8 mouse cellular contexts compared by ENCODE assay signal in genomic region chr15:96287976-96288835, GRCm38 (mm10). TPM values are rescaled to one million over a fixed set of nuclear protein-coding genes. Genes with fewer than 3 reads are reported as not detected.
DNase-seq lines count a peak whose midpoint lies in the region; ATAC-seq and TF ChIP-seq lines count a peak whose summit lies in the region.

No protein-coding gene starts in this region.

- H3K4me2 ChIP-seq in forebrain, embryonic 14.5 days (ENCODE audit: low read length) = peak overlapping the region; percentile 83

- H3K4me1 ChIP-seq in ES-E14 (ENCODE audit: control insufficient read depth in 2 of 2, insufficient read depth in 2 of 2, low read length in 2 of 2, poor library complexity in 1 of 2) = peaks cover 3 to 9% of the 10 kb centered on the region in 2 experiments
- peaks cover 14% of the 10 kb centered on the region for H3K4me1 ChIP-seq in forebrain, embryonic 14.5 days (ENCODE audit: control insufficient read depth, insufficient read depth, low read length)

- H3K27ac ChIP-seq in ES-E14 (ENCODE audit: insufficient read depth, low read depth, low read length, poor library complexity, severe bottlenecking) = peak overlapping the region; percentile 99
- peak overlapping the region; percentile 100 for H3K27ac ChIP-seq in forebrain, embryonic 14.5 days (ENCODE audit: low read depth, low read length)

- peak; percentile 24 for DNase-seq in ES-E14 (ENCODE audit: low read depth, low spot score)
- peak; percentile 51 for DNase-seq in c-Kit-negative CD71-positive TER-119-positive erythroid progenitor cells, embryonic 14.5 days (ENCODE audit: low read depth, low spot score)
- DNase-seq in forebrain, embryonic 14.5 days (ENCODE audit: low spot score) = peak; percentile 71
- peak; percentile 56 for DNase-seq in heart, postnatal 4 days
- peak; percentile 40 to 55 for DNase-seq in layer of hippocampus, postnatal 14 days (ENCODE audit: low spot score in 2 of 2)
- DNase-seq in lung, postnatal 10 days = peak; percentile 55
- peak; percentile 52 to 61 for DNase-seq in right cerebral cortex, postnatal 10 days (ENCODE audit: low spot score in 2 of 2)
- peak; percentile 71 for DNase-seq in yolk sac, embryonic 10.5 days (ENCODE audit: low spot score)

- H3K9me3 ChIP-seq in ES-E14 (ENCODE audit: control insufficient read depth, insufficient read depth, low read depth, low read length) = no peaks in the 10 kb centered on the region
- no peaks in the 10 kb centered on the region for H3K9me3 ChIP-seq in forebrain, embryonic 14.5 days (replicated peaks; ENCODE audit: control insufficient read depth, low read length)

- peak overlapping the region; percentile 93 to 97 for H3K4me3 ChIP-seq in ES-E14 (ENCODE audit: insufficient read depth in 1 of 2, low read depth in 1 of 2, low read length in 2 of 2, poor library complexity in 1 of 2, severe bottlenecking in 1 of 2)
- peak overlapping the region; percentile 94 for H3K4me3 ChIP-seq in forebrain, embryonic 14.5 days (ENCODE audit: low read depth, low read length)

- in situ Hi-C loops in ES-E14 (cut with MboI; ENCODE audit: low sequenced_read_pairs in 2 of 2, unreplicated experiment in 2 of 2) = no loop called here

- H3K27me3 ChIP-seq in forebrain, embryonic 14.5 days (replicated peaks; ENCODE audit: control insufficient read depth, insufficient read depth, low read length) = no peaks in the 10 kb centered on the region

- peak overlapping the region; percentile 98 for H3K9ac ChIP-seq in ES-E14 (ENCODE audit: insufficient read depth, low read depth, low read length, poor library complexity, severe bottlenecking)
- H3K9ac ChIP-seq in forebrain, embryonic 14.5 days (ENCODE audit: low read length) = peak overlapping the region; percentile 99

- 0% methylated on average over 66 of the region's 97 CpGs for WGBS in forebrain, embryonic 14.5 days

- no peak for ATAC-seq in forebrain, embryonic 14.5 days

- no peaks in the 10 kb centered on the region for H3K36me3 ChIP-seq in ES-E14 (ENCODE audit: control insufficient read depth, insufficient read depth, low read length, poor library complexity, severe bottlenecking)
- H3K36me3 ChIP-seq in forebrain, embryonic 14.5 days (ENCODE audit: control insufficient read depth, insufficient read depth, low read length) = 0 out of 2 replicates have a peak, but pooled peaks cover 2% of the 10 kb centered on the region

TF ChIP-seq in ES-E14, 5 proteins besides CTCF, POLR2A, EP300 and RAD21:
- TF ChIP-seq ZNF384 (IDR thresholded peaks at IDR 0.05; ENCODE audit: low read depth, low read length) = peak; percentile 93
- no peak for TF ChIP-seq MAFK (IDR thresholded peaks at IDR 0.05; ENCODE audit: insufficient read depth, low read depth, low read length)

RNA-seq across cellular contexts. Expression of gene Arid2, which starts 0.9 kb away (rescaled TPM):
- 33.0 and 33.2 TPM in 2 replicates for total RNA-seq in ES-E14 (2012; rRNA removed)
- polyA plus RNA-seq in forebrain, embryonic 14.5 days (2014; fragmentation: Nextera tagmentation; extraction: Ambion mirVana) = 24.4 and 27.7 TPM in 2 replicates
- 10 to 100 TPM; 42.9 to 47.6 TPM for total RNA-seq in heart, postnatal 4 days (2021)
- 10 to 100 TPM; 37.5 to 39.8 TPM for total RNA-seq in layer of hippocampus, postnatal 14 days (2021)
